Mouse (Mus musculus) midbrain, embryonic 11.5 days (tissue): ENCODE results near the gene Prdm16. TPM values are rescaled to one million over a fixed set of nuclear protein-coding genes. Genes with fewer than 3 reads are reported as not detected.
A peak's percentile ranks its signal among the peaks of the same experiment; 100 is the strongest.

Source experiments
- ATAC-seq: fragments of 200-750 bp; cut with Nextera tagmentation; 2 replicates; pipeline ENCODE4 v1.8.0; 2017; ENCODE audit warnings: moderate TSS enrichment, moderate library complexity; ENCODE audit not compliant: low FRiP score
- DNase-seq: peaks from one replicate; pipeline ENCODE4 v3.0.0; 2015; ENCODE audit warnings: low spot score; ENCODE audit errors: missing footprints
- H3K27ac ChIP-seq: fragments of 300-500 bp; sonication (generic); 2 replicates; pipeline ENCODE4 v1.5.1; 2014; ENCODE audit warnings: low read depth, low read length
- H3K27me3 ChIP-seq: fragments of 300-500 bp; sonication (generic); 2 replicates; pipeline ENCODE4 v1.6.1; 2014; ENCODE audit warnings: mild to moderate bottlenecking, low read length, moderate library complexity, mixed read lengths; ENCODE audit not compliant: control insufficient read depth, insufficient read depth
- H3K36me3 ChIP-seq: fragments of 300-500 bp; sonication (generic); 2 replicates; pipeline ENCODE4 v1.6.1; 2014; ENCODE audit warnings: mild to moderate bottlenecking, low read length, moderate library complexity, mixed read lengths; ENCODE audit not compliant: control insufficient read depth, insufficient read depth
- H3K4me1 ChIP-seq: fragments of 300-500 bp; sonication (generic); 2 replicates; pipeline ENCODE4 v1.6.1; 2014; ENCODE audit warnings: low read length; ENCODE audit not compliant: control insufficient read depth, insufficient read depth
- H3K4me2 ChIP-seq: fragments of 300-500 bp; sonication (generic); 2 replicates; pipeline ENCODE4 v1.6.1; 2014; ENCODE audit warnings: mild to moderate bottlenecking, moderate library complexity
- H3K4me3 ChIP-seq: fragments of 300-500 bp; sonication (generic); 2 replicates; pipeline ENCODE4 v1.5.1; 2014; ENCODE audit warnings: low read depth, low read length
- H3K9ac ChIP-seq: fragments of 300-500 bp; sonication (generic); 2 replicates; pipeline ENCODE4 v1.6.1; 2014; ENCODE audit warnings: low read length
- H3K9me3 ChIP-seq: fragments of 300-500 bp; sonication (generic); 2 replicates; pipeline ENCODE4 v1.6.1; 2016; ENCODE audit warnings: low read length; ENCODE audit not compliant: control insufficient read depth
- WGBS: fragments of 180-500 bp; shearing (Covaris S2); extraction: QIAGEN DNeasy Blood & Tissue Kit; methylation state at CpG from one replicate; pipeline ENCODE4 v1.1.7; 2014; 5-methylcytosine and 5-hydroxymethylcytosine counted together
- polyA plus RNA-seq: library from polyadenylated mRNA; unstranded; fragments of >200 nt; fragmentation: Nextera tagmentation; extraction: Ambion mirVana; gene quantifications from 2 replicates; pipeline ENCODE4 v1.2.1, GENCODE M21; 2014

The Prdm16 gene
- polyA plus RNA-seq, 1 experiment from 2014 or later: 8.0 TPM

DNA sequence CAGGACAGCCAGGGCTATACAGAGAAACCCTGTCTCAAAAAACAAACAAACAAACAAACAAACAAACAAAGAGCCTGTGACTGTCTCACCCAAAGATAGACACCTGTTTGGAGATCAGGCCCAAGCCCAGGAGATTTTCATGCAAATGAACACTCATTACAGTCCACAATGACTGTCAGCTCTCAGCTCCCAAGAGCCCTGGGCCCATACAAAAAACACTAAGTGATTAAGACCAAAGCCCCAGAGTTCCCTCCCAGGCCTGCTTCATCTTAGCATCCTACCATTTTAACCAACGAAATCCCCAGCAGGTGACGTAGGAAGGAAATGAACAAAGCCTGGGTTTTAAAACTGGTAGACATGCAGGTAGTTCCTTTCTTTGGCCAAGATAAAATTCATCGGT, 275.8 kb downstream of the Prdm16 start:
- WGBS: 80% methylated on average over 3 of the region's 3 CpGs
- no peaks in the 10 kb centered on the region for H3K27me3 ChIP-seq
- ATAC-seq: no peak

GRCm38 (mm10) chr4:154360441-154360840, 276.2 kb downstream of the Prdm16 start:
- ATAC-seq: no peak
- H3K4me1 ChIP-seq: peaks cover 10% of the 10 kb centered on the region
- H3K9me3 ChIP-seq: no peaks in the 10 kb centered on the region
- 97% methylated on average over 6 of the region's 7 CpGs for WGBS
- H3K9ac ChIP-seq: no peak overlapping the region
- H3K27me3 ChIP-seq: no peaks in the 10 kb centered on the region
- H3K4me2 ChIP-seq: no peak overlapping the region
- H3K36me3 ChIP-seq: no peaks in the 10 kb centered on the region
- no peak overlapping the region for H3K27ac ChIP-seq
- H3K4me3 ChIP-seq: no peak overlapping the region
- DNase-seq: no peak

More for the DNA sequence above, 275.8 kb downstream of the Prdm16 start:
- no peak overlapping the region for H3K4me2 ChIP-seq
- no peak overlapping the region for H3K4me3 ChIP-seq
- H3K27ac ChIP-seq: no peak overlapping the region
- H3K36me3 ChIP-seq: no peaks in the 10 kb centered on the region
- DNase-seq: peak; percentile 47
- no peak overlapping the region for H3K9ac ChIP-seq
- peaks cover 14% of the 10 kb centered on the region for H3K4me1 ChIP-seq
- H3K9me3 ChIP-seq: no peaks in the 10 kb centered on the region

DNA sequence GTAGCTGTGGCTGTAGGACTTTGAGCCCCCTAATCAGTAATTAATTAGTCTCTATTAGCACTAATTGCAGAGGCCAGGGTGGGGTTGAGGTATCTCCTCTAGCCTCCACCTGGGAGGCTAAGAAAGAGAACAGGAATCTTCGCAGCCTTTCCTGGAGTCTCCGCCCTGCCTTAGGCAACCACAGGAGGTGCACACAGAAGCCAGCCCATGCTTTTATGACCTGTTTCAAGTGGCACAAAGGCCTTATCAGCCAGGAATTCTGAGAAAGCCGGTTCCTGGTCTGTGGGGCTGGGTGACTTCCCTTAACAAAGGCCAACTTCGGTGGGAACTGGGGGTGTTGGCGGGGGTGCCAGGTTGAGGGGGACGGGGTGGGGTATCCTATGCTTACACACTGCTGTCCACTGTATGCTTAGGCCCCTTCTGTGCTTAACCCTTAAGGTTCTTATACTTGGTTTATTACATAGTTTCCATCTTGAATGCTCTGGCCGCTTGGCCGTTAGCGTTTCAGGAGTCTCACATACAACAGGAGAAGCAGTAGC, 276.8 kb downstream of the Prdm16 start:
- no peaks in the 10 kb centered on the region for H3K9me3 ChIP-seq
- H3K4me1 ChIP-seq: peaks cover 8% of the 10 kb centered on the region
- WGBS: 85% methylated on average over 9 of the region's 9 CpGs
- H3K27me3 ChIP-seq: no peaks in the 10 kb centered on the region
- H3K4me2 ChIP-seq: no peak overlapping the region
- H3K9ac ChIP-seq: no peak overlapping the region
- no peak overlapping the region for H3K27ac ChIP-seq
- ATAC-seq: no peak
- no peak for DNase-seq
- H3K4me3 ChIP-seq: no peak overlapping the region
- H3K36me3 ChIP-seq: no peaks in the 10 kb centered on the region

DNA sequence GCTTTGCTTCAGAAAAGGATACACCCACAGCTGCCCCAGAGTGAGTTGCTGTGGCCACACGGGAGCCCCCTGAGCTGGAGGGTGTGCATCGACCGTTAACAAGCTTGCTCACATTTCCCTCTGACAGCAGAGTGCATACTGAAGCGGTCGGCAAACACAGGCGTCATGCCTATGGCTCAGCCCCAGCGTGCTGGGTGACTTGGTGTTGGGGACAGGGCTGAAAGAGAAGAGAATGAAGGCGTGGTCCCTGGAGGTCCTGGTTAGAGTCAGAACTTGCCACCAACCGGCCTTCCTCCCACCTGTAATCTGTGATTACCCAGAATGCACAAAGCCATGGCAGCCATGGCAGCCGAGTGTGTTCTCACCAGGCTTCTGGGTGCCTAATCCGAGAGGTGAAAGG, 277.9 kb downstream of the Prdm16 start:
- ATAC-seq (no peak), DNase-seq (peak; percentile 56)
- Histone ChIP-seq H3K27ac (no peak overlapping the region), H3K27me3 (no peaks in the 10 kb centered on the region), H3K4me2 (no peak overlapping the region), H3K9ac (no peak overlapping the region), H3K9me3 (no peaks in the 10 kb centered on the region), H3K4me3 (no peak overlapping the region), H3K36me3 (no peaks in the 10 kb centered on the region), H3K4me1 (peaks cover 8% of the 10 kb centered on the region)
- WGBS: 50% methylated on average over 11 of the region's 11 CpGs

- WGBS: 77% methylated on average over 5 of the region's 5 CpGs
- Histone ChIP-seq H3K27me3 (no peaks in the 10 kb centered on the region), H3K4me2 (no peak overlapping the region), H3K9ac (no peak overlapping the region), H3K9me3 (no peaks in the 10 kb centered on the region), H3K27ac (no peak overlapping the region), H3K4me3 (no peak overlapping the region), H3K36me3 (no peaks in the 10 kb centered on the region), H3K4me1 (peaks cover 8% of the 10 kb centered on the region)
- ATAC-seq (no peak), DNase-seq (no peak)
Observed at GRCm38 (mm10) chr4:154358370-154358769, 278.3 kb downstream of the Prdm16 start.

GRCm38 (mm10) chr4:154355408-154355807, 281.3 kb downstream of the Prdm16 start:
- H3K4me1 ChIP-seq: peaks cover 8% of the 10 kb centered on the region
- no peaks in the 10 kb centered on the region for H3K9me3 ChIP-seq
- no peaks in the 10 kb centered on the region for H3K36me3 ChIP-seq
- no peak overlapping the region for H3K27ac ChIP-seq
- no peak overlapping the region for H3K9ac ChIP-seq
- ATAC-seq (no peak), DNase-seq (peak; percentile 82)
- H3K4me3 ChIP-seq: no peak overlapping the region
- H3K4me2 ChIP-seq: no peak overlapping the region
- no peaks in the 10 kb centered on the region for H3K27me3 ChIP-seq
- 94% methylated on average over 5 of the region's 5 CpGs for WGBS

DNA sequence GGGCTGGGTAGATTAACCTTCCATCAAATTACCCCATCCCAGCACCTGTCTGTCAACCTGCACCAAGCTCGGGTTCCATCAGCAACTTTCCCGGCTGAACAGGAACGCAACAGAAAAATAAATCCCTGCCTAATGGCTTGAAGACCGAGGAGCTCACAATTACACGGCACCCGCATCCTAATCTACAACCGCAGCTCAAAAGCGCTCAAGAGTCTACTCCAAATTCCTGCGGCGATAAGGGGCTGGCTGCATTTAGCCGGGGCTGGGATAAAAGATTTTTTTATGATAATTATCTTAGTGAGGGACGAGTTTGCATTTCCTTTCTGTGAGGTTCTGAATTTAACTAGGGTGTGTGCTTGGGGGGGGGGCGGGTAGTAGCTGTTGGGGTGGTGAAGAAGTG, 284.4 kb downstream of the Prdm16 start:
- DNase-seq: no peak
- 75% methylated on average over 13 of the region's 13 CpGs for WGBS
- no peak overlapping the region for H3K9ac ChIP-seq
- ATAC-seq: no peak
- H3K36me3 ChIP-seq: no peaks in the 10 kb centered on the region
- H3K27ac ChIP-seq: no peak overlapping the region
- H3K4me2 ChIP-seq: no peak overlapping the region
- H3K27me3 ChIP-seq: no peaks in the 10 kb centered on the region
- no peaks in the 10 kb centered on the region for H3K9me3 ChIP-seq
- H3K4me3 ChIP-seq: no peak overlapping the region
- peaks cover 4% of the 10 kb centered on the region; the same call in 1 of the 2 replicates for H3K4me1 ChIP-seq

- H3K4me2 ChIP-seq: no peak overlapping the region
- no peak for DNase-seq
- H3K4me3 ChIP-seq: no peak overlapping the region
- no peaks in the 10 kb centered on the region for H3K27me3 ChIP-seq
- no peak overlapping the region for H3K27ac ChIP-seq
- 74% methylated on average over 11 of the region's 11 CpGs for WGBS
- no peaks in the 10 kb centered on the region for H3K36me3 ChIP-seq
- peaks cover 7% of the 10 kb centered on the region; the same call in 1 of the 2 replicates for H3K4me1 ChIP-seq
- H3K9me3 ChIP-seq: no peaks in the 10 kb centered on the region
- ATAC-seq: 0 out of 2 replicates have a peak, but pooled peaks have one; percentile 5
- H3K9ac ChIP-seq: no peak overlapping the region
Observed at GRCm38 (mm10) chr4:154348197-154348786, 288.4 kb downstream of the Prdm16 start.

DNA sequence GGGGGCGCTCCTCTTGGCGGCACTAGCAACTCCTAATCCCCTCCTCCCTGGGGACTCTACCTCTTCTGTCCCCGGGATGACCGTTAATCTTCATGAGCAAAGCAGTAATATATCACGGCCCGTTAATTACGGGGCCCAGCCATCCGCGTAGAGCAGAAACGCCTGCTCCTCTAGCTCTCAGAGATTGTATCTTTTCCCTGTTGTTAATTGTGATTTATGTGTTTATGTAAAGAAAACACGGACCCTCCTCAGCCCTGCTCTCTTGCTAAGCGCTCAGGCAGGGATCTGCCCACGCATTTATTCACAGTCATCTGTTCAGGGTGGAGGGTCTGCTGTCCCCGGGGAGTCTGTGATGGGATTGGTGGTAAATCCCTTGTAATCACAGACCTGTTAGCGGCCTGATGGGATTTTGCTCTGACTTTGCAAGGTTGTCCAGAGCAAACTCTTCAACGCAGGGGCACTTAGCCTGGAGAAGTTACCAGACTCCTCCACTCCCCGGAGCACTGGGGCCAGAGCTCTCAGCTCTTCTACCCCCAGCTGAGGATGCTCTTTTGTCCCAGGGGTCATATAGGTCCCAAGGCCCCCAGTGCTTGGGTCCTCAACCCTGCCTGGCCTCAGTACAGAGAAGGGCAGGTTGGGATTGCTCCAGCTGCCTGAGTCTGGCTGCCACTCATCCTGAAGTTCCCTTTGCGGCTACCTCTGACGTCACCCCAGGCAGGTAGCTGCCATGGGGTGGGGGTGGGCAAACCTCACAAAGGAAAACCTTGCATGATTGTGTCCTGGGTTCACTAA, 289.7 kb downstream of the Prdm16 start:
- no peaks in the 10 kb centered on the region for H3K9me3 ChIP-seq
- no peaks in the 10 kb centered on the region for H3K36me3 ChIP-seq
- DNase-seq (no peak), ATAC-seq (no peak)
- H3K27me3 ChIP-seq: no peaks in the 10 kb centered on the region
- no peak overlapping the region for H3K4me2 ChIP-seq
- no peak overlapping the region for H3K9ac ChIP-seq
- peaks cover 7% of the 10 kb centered on the region; the same call in 1 of the 2 replicates for H3K4me1 ChIP-seq
- no peak overlapping the region for H3K4me3 ChIP-seq
- no peak overlapping the region for H3K27ac ChIP-seq
- WGBS: 48% methylated on average over 19 of the region's 19 CpGs
